Mouse (Mus musculus) G1E (cell line): Measurements from ENCODE around the gene Cyren.

ENCODE experiments used
- CTCF ChIP-seq: IDR thresholded peaks from 2 replicates; pipeline ENCODE4 v1.5.1; 2012; ENCODE audit warnings: low read depth, low read length, inconsistent platforms, mixed read lengths
- GATA1 ChIP-seq: IDR thresholded peaks from 2 replicates; pipeline ENCODE4 v1.6.1; 2012; ENCODE audit warnings: borderline replicate concordance, low read length, inconsistent platforms, mixed read lengths
- GATA2 ChIP-seq: IDR thresholded peaks from 2 replicates; pipeline ENCODE4 v1.6.1; 2012; ENCODE audit warnings: low read depth, low read length, inconsistent platforms, borderline replicate concordance
- POLR2AphosphoS5 ChIP-seq: IDR thresholded peaks from 2 replicates; pipeline ENCODE4 v1.6.1; 2012; ENCODE audit warnings: low read depth, low read length, inconsistent platforms; ENCODE audit not compliant: insufficient replicate concordance
- TAL1 ChIP-seq: conservative IDR thresholded peaks from 2 replicates; pipeline ENCODE4 v1.6.1; 2012; ENCODE audit warnings: low read depth, low read length, inconsistent platforms, mixed read lengths

DNA sequence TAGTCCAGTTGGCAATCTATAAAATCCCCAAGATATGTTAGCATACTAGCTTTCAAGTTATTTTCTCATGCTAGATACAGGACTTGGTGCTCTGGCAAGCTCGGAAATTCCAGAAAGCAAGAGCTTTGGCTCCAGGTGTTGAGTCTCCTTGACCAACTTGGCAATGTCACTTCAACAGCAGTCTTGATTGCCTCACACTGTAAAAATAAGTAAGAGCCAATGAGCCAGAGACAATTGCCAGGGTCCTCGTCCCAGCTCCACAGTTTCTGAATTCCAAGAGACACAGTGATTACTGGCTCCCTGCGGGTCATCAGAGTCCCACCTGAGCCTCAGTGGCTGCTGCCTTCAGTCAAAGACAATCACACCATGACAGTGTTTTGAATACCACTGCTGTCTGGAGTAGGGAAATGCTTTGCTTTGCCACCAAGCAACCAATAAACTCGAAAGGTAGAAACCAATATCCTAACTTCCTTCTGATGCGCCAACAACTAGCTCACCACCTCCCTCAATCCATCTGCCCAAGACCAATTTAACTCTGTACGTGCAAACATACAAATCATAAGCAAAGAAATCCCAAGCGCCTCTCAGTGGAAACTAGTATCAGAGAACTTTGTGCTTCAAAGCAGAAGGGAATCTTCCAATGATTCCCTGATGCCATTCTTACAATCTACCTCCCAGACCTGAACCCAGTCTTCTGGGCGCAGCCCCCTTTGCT lies 31.9 kb upstream of the Cyren start:
- TF ChIP-seq GATA1 = no peak
- no peak for TF ChIP-seq CTCF
- TF ChIP-seq GATA2 = no peak
- no peak for TF ChIP-seq TAL1
- no peak for TF ChIP-seq POLR2AphosphoS5
